Mouse (Mus musculus): ENCODE measurements around the gene Ylpm1. TPM values are rescaled to one million over a fixed set of nuclear protein-coding genes. Genes with fewer than 3 reads are reported as not detected.
A peak's percentile ranks its signal among the peaks of the same experiment; 100 is the strongest.

The Ylpm1 gene
- total and polyA plus RNA-seq, 3 experiments: 23.7 to 49.2 (median 37.6) TPM

- DNase-seq: peak; percentile 17
Observed at GRCm38 (mm10) chr12:85009776-85010175, 13.7 kb downstream of the Ylpm1 start.

DNA sequence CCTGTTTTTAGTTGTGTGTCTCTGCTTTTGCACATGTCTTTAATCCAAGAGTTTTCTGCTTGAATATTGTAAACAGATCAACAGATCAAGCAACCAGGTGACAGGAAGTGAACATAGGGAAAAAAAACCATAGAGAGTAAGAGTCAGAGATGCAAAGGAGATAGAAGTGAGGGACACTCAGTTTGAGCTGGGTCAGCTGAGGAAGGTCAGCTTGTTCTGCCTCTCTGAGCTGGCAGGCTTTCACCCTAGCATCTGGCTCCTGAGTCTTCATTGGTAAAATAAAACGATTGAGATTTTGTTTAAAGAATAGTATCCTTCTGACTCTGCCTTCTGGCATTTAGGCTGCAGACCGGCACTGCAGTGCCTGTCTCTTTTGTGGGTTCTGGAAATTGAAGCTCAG is 14.4 kb downstream of the Ylpm1 start:
- peak; percentile 27 for DNase-seq

GRCm38 (mm10) chr12:85012185-85012584 is 16.1 kb downstream of the Ylpm1 start:
- DNase-seq: no peak

DNA sequence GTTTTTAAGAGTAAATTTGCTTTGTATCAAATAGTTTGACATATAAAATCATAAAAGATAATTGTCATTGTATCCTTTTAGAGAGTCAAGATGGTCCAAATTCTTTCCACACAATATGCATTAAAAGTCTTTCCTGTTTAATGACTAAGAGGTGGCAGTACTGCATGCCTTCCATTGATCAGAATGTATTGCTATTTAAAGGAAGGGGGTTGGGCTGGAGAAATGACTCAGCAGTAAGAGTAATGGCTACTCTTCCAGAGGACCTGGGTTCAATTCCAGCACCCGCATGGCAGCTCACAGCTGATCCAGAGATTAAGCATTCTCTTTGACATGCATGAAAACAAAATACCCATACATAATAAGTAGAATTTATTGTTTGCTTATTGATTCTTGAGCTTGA is 25.9 kb downstream of the Ylpm1 start:
- no peak for DNase-seq

DNA sequence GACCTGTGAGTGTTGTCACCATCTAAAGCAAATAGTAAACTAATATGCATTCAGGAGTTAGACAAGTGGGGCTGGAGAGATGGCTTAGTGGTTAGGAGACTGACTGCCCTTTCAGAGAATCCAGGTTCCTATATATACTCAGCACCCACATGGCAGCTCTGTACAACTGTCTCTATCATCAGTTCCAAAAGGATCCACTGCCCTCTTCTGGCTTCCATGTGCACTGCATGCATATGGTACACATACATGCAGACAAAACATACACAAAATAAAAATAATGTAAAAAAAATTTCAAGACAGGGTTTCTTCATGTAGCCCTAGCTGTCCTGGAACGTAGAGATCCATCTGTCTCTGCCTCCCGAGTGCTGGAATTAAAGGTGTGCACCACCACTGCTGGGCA is 36.6 kb downstream of the Ylpm1 start:
- no peak for DNase-seq

- DNase-seq: peak; percentile 15
Observed at GRCm38 (mm10) chr12:85051218-85051617, 55.1 kb downstream of the Ylpm1 start.

DNA sequence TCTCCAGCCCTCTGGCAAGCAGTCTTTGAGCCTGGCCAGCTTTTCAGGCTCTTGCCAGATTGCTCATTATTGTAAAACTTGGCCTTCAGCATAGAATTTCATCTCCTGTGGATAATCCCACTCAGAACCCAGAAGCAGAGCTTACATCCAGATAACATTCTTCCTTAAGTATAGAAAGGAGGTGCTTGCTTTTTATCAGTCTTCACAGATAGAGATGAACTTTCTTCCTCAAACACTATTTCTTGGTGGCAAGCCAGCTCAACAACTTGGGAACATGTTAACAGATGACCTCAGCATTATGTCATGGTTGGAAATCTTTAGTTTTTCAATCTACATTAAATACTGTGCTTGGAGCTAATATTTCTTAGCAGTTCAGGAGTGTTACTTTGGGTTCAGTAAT is 74.9 kb downstream of the Ylpm1 start:
- no peak for DNase-seq

DNA sequence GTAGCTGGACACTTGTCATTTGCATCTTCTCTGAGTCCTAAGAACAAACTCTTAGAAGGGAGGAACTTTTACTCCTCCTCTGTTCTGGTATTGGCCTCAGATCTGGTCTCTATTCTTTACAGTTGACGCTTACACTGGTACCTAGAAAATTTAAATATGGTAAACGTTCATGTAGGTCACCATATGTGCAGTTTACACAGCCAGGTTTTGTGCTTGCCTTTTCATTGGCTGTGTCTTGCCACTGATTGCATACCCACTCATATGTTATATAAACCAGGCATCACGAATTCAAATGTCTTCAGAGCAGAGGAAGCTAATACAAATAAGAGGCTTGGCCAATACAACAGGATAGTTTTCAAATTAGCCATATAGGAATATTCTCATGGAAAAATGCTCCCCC is 81.0 kb downstream of the Ylpm1 start:
- no peak for DNase-seq

DNA sequence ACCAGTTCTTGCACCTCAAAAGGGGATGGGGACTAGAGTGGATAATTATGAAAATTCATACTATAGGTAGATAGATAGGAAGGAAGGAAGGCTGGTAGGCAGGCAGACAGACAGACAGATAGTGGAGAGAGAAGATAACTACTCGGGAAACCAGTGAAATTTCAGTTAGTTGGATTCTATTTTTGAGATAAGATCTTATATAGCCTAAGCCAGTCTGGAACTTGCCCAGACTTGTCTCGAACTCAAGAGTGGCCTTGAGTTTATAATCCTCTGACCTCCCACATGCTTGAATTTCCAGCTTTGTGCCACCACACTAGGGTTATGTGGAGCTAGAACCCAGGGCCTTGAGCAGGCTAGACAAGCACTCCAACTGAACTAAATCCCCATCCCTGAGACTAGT is 88.1 kb downstream of the Ylpm1 start:
- no peak for DNase-seq

DNA sequence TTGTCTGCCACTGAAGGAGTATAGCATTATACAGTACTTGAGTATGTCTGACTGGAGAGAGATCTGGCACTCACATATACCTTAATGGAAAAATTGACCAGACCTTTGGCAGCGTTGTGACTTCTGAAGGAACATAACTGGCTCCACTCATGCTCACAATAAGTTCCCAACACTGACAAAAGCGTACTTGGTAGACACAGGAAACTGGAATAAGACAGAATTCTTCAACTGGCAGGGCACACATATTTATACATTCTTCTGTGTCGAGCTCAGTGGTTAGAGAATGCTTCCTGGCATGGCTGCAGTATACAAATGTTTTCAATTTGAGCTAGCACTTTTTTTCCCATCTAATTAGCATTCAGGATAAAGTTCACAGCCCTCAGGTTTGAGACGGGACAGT is 88.8 kb downstream of the Ylpm1 start:
- DNase-seq: no peak

DNA sequence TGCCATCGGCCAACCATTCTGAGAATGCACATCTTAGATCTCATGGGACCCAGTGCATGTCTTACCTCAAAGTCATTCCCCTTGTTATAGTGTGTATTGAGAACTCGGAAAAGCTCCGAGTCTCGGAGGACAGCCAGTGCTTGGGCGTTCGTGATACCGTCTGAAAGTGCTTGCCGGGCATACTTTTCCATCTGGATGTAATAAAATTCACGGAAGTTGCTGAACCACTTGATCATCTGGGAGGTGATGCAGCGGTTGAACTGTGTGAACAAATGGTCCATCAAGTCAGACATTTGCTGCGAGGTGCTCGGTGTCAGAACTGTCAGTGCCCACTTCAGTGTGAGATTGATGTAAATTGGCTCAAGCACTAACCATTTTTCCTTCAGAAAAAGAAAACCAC is 91.7 kb downstream of the Ylpm1 start:
- no peak for DNase-seq

DNA sequence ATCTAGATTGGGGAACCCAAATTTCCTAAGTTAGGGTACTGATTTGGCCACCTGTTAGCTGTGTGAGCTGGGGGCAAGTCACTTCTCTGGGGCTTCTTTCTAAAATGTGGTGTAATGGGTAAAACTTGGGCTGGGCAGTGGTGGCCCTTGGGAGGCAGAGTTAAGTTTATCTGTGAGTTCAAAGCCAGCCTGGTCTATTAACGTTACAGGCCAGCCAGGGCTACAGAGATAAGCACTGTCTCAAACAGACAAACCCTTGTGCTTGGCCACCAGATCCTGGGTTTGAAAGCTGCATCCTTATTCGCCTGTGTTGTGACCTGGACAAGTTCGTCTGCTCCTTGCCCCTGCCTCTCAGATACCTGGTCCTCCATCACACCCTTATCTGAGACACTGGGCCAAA is 95.1 kb downstream of the Ylpm1 start:
- no peak for DNase-seq

DNA sequence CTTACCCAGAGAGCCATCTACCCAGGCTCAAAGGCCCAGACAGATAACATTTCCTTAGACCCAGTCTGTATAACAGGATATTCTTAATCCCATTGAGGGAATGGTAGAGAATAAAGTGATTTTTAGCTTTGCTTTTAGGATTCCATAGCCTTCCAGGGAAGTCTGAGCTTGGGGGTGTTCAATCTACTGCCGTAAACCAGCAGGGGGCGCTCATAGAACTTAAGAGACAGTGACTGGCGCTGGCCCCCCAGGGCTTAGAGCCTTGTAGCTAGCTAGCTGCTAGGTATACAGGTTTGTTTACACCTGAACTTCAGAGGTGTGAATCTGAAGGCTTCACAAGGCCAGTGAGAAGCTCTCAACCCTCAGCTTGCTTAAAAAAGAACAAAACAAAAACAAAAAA is 96.1 kb downstream of the Ylpm1 start:
- DNase-seq: peak; percentile 65

DNA sequence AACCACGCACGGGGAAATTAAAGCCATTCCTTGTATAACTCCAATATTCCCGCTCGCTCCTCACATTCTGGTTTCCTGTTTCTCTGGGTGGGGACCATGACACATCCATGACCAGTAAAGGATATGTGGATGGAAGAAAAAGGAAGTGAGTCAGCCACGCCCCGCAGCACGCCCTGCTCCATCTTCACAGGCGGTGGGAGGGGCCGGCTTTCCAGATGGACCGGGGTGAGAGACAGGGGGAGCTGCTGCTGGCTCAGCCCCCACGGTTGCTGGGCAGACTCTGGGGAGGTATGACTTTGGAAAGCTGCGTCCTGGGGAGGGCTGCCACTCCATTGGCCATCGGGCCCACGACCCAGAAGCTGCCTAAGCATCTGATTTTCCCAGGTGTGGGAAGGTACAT is 97.9 kb downstream of the Ylpm1 start:
- DNase-seq: peak; percentile 38

- DNase-seq: no peak
Observed at GRCm38 (mm10) chr12:85094706-85095105, 98.6 kb downstream of the Ylpm1 start.

- no peak for DNase-seq
Observed at GRCm38 (mm10) chr12:85095146-85095545, 99.0 kb downstream of the Ylpm1 start.

GRCm38 (mm10) chr12:85095859-85096258 is 99.7 kb downstream of the Ylpm1 start:
- no peak for DNase-seq

DNA sequence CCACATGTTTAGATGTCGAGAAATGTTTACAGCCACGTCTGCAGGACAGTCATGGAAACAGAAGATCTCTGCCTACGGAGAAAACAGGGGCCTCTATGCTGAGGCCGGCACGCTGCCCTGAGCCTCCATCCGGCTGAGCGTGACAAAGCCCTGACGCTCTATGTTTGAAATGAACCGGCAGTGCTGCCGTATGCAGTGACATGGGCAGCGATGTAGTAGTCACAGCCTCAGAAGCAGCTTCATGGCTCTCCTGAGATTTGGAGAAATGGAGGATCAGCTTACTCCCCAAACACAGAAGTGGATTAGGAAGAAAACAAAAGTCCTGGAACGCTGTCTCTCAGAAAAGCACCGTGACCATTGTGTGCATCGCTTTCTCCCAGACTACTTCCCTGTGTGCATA is 104.9 kb downstream of the Ylpm1 start:
- no peak for DNase-seq

DNA sequence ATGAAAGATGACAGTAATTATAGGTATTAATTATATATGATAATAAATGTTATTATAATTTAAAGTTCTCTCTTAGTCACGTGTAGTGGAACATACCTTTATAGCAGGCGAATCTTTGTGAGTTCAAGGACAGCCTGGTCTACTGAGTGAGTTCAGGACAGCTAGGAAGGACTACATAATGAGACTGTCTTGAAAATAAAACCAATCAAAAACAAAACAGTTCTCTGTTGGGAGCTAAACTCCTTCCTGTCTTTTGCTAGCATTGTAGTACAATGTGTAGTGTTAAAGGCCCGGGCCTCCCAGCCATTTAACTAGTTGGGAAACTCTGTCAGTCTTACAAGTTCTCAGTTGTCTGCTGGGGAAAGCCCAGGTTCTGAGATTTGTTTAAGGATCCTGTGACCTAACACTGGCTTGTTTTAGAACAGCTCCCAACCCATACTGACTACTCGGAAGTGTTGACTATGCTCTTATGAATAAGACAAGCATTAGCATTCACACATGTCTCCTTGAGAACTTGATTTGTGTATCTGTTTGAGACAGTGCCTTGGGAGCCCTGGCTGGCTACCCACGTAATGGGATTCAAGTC is 105.5 kb downstream of the Ylpm1 start:
- no peak for DNase-seq

DNA sequence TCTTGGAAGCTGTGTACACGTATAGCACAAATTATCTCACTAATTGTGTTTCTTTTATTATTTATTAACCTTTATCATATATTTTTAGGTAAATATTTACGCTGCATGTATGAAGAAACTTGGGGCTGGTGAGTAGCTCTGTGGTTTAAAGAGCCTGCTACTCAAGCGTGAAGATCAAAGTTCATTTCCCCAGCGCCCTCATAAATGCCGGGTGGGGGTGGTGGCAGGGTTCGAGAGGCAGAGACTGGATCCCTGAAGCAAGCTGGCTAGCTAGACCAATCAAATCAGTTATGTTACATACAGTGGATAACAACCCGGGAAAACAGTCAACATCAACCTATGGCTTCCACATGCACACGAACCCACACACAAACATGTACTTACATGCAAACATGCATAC is 107.0 kb downstream of the Ylpm1 start:
- DNase-seq: no peak

DNA sequence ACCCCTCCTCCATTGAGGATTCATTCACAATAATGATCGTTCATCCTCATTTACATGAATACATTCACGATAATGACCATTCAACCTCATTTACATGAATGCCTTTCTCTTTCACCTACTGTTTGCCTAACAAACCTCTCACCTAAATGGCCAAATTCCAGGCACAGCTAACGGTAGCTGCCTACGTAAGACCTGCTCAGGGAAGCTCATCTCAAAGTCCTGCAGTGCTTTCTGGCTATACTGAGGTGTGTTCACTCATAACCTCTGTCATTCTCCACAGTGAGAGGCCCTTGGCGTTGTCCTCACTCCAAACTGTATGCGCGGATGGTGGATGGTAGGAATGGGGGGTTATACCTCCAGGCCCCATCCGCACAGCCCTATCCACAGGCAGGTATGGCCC is 108.7 kb downstream of the Ylpm1 start:
- DNase-seq: no peak

- no peak for DNase-seq
Observed at GRCm38 (mm10) chr12:85106292-85106691, 110.2 kb downstream of the Ylpm1 start.

- DNase-seq: no peak
Observed at GRCm38 (mm10) chr12:85108643-85109042, 112.5 kb downstream of the Ylpm1 start.

DNA sequence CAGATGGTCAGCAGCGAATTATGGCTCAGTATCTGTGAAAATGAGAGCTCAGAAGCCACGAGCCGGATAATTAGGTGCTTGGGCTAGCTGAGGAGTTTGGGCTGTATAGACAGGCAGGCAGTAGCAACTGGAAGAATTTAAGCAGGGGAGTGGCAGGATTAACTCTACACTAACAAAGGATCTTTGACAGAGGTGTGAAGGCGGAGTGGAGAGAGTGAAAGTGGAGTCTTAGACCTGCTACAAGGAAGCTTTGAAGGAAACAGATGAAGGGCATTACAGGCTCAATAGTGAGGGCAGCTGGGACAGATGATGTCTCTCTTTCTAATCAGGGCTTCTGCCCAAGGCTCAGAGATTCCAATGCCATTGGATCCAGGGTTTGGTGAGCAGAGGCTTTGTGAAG is 113.3 kb downstream of the Ylpm1 start:
- no peak for DNase-seq

Measured in adrenal gland, adult 2 months (tissue).